Mouse (Mus musculus): ENCODE results near the gene Mbd5. TPM values are rescaled to one million over a fixed set of nuclear protein-coding genes. Genes with fewer than 3 reads are reported as not detected.

The Mbd5 gene
- total and polyA plus RNA-seq, 3 experiments, result 0.92 to 45.8 (median 15.2) TPM

GRCm38 (mm10) chr2:49119875-49120274 lies 170.6 kb downstream of the Mbd5 start:
- ATAC-seq (ENCODE audit: extremely low read depth, insufficient number of reproducible peaks, low FRiP score, poor library complexity, severe bottlenecking) (no peak), DNase-seq (ENCODE audit: low spot score) (no peak)
- no peaks in the 10 kb centered on the region for H3K9me3 ChIP-seq (replicated peaks)
- no peak overlapping the region for H3K4me3 ChIP-seq (ENCODE audit: low read depth, low read length)
- peaks cover 15% of the 10 kb centered on the region for H3K36me3 ChIP-seq (replicated peaks)
- TF ChIP-seq TAL1 (conservative IDR thresholded peaks at IDR 0.05; ENCODE audit: low read depth, low read length), result no peak
- TF ChIP-seq POLR2AphosphoS5 (IDR thresholded peaks at IDR 0.05; ENCODE audit: insufficient replicate concordance, low read depth, low read length), result no peak
- no peak for TF ChIP-seq GATA2 (IDR thresholded peaks at IDR 0.05; ENCODE audit: borderline replicate concordance, low read depth, low read length)
- no peak for TF ChIP-seq CTCF (IDR thresholded peaks at IDR 0.05; ENCODE audit: low read depth, low read length)
- TF ChIP-seq GATA1 (IDR thresholded peaks at IDR 0.05; ENCODE audit: borderline replicate concordance, low read length), result no peak
- H3K4me1 ChIP-seq (ENCODE audit: insufficient read depth, low read depth, low read length), result no peaks in the 10 kb centered on the region
- H3K27me3 ChIP-seq (ENCODE audit: insufficient read depth, low read length), result no peaks in the 10 kb centered on the region

DNA sequence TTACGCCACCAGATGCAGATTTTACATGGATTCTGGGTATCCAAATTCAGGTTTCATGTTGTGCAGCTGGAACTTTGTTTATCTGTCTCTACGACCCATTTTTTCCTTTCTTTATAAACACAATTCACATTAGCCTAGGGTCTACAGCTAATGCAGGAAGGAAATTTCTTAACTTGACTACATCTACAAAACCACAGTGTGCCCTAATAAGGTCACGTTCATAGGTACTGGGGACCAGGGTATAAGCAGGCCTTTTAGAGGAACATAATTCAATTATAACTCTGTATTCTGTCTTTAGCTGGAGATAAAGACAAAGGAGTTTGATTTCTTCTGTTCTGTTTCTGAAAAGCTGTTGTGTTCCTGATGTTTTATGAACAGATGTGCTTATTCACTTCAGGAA lies 172.3 kb downstream of the Mbd5 start:
- Histone ChIP-seq H3K27me3 (ENCODE audit: insufficient read depth, low read length) (no peaks in the 10 kb centered on the region), H3K4me3 (ENCODE audit: low read depth, low read length) (no peak overlapping the region), H3K9me3 (replicated peaks) (no peaks in the 10 kb centered on the region), H3K4me1 (ENCODE audit: insufficient read depth, low read depth, low read length) (no peaks in the 10 kb centered on the region), H3K36me3 (replicated peaks) (peaks cover 17% of the 10 kb centered on the region)
- ATAC-seq (ENCODE audit: extremely low read depth, insufficient number of reproducible peaks, low FRiP score, poor library complexity, severe bottlenecking) (no peak), DNase-seq (ENCODE audit: low spot score) (no peak)
- TF ChIP-seq TAL1 (conservative IDR thresholded peaks at IDR 0.05; ENCODE audit: low read depth, low read length) (no peak), CTCF (IDR thresholded peaks at IDR 0.05; ENCODE audit: low read depth, low read length) (no peak), GATA2 (IDR thresholded peaks at IDR 0.05; ENCODE audit: borderline replicate concordance, low read depth, low read length) (no peak), POLR2AphosphoS5 (IDR thresholded peaks at IDR 0.05; ENCODE audit: insufficient replicate concordance, low read depth, low read length) (no peak), GATA1 (IDR thresholded peaks at IDR 0.05; ENCODE audit: borderline replicate concordance, low read length) (no peak)

DNA sequence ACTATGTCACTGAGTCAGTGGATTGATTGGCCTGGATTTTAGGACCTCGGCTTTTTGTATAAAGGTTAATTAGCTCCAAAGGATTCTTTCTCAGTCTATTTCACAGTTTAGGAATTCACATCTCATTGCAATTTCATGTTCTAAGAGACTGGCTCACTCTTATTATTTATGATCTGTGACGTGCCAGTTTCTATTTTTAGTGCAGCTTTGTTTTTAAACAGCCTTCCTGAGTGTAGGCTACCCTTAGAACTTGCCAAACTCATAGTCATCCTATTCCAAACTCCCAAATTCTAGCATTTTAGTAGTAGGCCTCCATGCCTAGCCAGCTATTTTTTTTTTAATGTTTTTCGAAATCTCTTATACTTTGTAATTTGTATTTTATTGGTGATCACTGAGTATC lies 192.9 kb downstream of the Mbd5 start:
- TF ChIP-seq TAL1 (conservative IDR thresholded peaks at IDR 0.05; ENCODE audit: low read depth, low read length) (no peak), GATA2 (IDR thresholded peaks at IDR 0.05; ENCODE audit: borderline replicate concordance, low read depth, low read length) (no peak), POLR2AphosphoS5 (IDR thresholded peaks at IDR 0.05; ENCODE audit: insufficient replicate concordance, low read depth, low read length) (no peak), GATA1 (IDR thresholded peaks at IDR 0.05; ENCODE audit: borderline replicate concordance, low read length) (no peak), CTCF (IDR thresholded peaks at IDR 0.05; ENCODE audit: low read depth, low read length) (no peak)
- Histone ChIP-seq H3K36me3 (replicated peaks) (peaks cover 6% of the 10 kb centered on the region), H3K4me1 (ENCODE audit: insufficient read depth, low read depth, low read length) (no peaks in the 10 kb centered on the region), H3K27me3 (ENCODE audit: insufficient read depth, low read length) (no peaks in the 10 kb centered on the region), H3K4me3 (ENCODE audit: low read depth, low read length) (no peak overlapping the region), H3K9me3 (replicated peaks) (no peaks in the 10 kb centered on the region)
- ATAC-seq (ENCODE audit: extremely low read depth, insufficient number of reproducible peaks, low FRiP score, poor library complexity, severe bottlenecking), result no peak
- DNase-seq (ENCODE audit: low spot score), result no peak

DNA sequence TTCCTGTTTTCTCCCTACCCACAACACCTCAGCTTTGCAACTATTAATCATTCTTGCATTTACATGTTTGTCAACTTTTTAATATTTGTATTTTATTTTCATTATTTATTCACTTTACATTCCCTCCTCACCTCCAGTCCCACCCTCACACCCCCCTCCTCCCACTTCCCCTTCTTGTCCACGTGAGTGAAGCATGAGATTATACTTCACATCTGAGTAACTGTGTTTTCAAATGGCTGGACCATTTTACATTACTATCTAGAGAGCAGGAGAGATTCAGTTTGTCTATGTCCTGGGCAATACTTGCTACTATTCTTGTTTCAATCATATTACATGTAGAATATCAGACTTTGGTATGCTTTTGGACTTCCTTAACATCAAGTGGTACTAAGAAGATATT lies 204.3 kb downstream of the Mbd5 start:
- Histone ChIP-seq H3K27me3 (ENCODE audit: insufficient read depth, low read length) (no peaks in the 10 kb centered on the region), H3K4me1 (ENCODE audit: insufficient read depth, low read depth, low read length) (no peaks in the 10 kb centered on the region), H3K36me3 (replicated peaks) (peaks cover 8% of the 10 kb centered on the region), H3K9me3 (replicated peaks) (no peaks in the 10 kb centered on the region), H3K4me3 (ENCODE audit: low read depth, low read length) (no peak overlapping the region)
- ATAC-seq (ENCODE audit: extremely low read depth, insufficient number of reproducible peaks, low FRiP score, poor library complexity, severe bottlenecking), result no peak
- TF ChIP-seq GATA2 (IDR thresholded peaks at IDR 0.05; ENCODE audit: borderline replicate concordance, low read depth, low read length) (no peak), TAL1 (conservative IDR thresholded peaks at IDR 0.05; ENCODE audit: low read depth, low read length) (no peak), POLR2AphosphoS5 (IDR thresholded peaks at IDR 0.05; ENCODE audit: insufficient replicate concordance, low read depth, low read length) (no peak), CTCF (IDR thresholded peaks at IDR 0.05; ENCODE audit: low read depth, low read length) (no peak), GATA1 (IDR thresholded peaks at IDR 0.05; ENCODE audit: borderline replicate concordance, low read length) (no peak)
- no peak for DNase-seq (ENCODE audit: low spot score)

DNA sequence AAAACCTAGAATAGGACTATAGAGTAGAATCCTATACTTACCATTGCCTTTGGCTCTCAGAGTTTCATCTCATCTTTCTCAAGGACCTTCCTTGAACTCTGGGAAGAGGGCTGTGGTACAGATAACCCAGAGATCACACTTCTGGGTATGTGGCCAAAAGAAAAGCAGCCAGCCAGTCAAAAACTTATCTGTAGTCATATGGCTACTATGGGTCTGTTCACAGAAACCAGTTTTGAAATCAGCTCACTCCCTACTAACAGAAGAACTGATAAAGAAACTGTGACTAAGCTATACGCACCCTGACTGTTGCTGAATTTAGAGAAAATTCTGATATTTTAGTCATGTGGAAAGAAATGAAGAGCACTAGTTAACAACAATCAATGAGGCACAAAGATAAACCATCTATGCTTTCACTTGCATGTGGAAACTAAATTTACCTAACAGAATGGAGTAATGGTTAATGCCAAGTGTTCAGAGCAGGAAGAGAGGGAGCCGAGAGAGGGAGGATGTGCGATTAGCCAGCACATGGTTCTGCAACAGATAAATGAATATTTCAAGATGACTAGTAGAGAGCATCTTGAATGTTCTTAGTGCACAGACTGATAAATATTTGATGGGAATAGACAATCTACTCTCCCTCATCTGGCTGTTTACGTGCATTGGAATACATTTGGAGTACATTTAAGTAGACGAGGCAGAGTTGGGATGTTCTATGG lies 211.1 kb downstream of the Mbd5 start:
- no peak for TF ChIP-seq CTCF (IDR thresholded peaks at IDR 0.05; ENCODE audit: low read depth, low read length)
- TF ChIP-seq TAL1 (conservative IDR thresholded peaks at IDR 0.05; ENCODE audit: low read depth, low read length), result no peak
- TF ChIP-seq GATA2 (IDR thresholded peaks at IDR 0.05; ENCODE audit: borderline replicate concordance, low read depth, low read length), result no peak
- no peak for TF ChIP-seq GATA1 (IDR thresholded peaks at IDR 0.05; ENCODE audit: borderline replicate concordance, low read length)
- no peak for TF ChIP-seq POLR2AphosphoS5 (IDR thresholded peaks at IDR 0.05; ENCODE audit: insufficient replicate concordance, low read depth, low read length)
- no peak overlapping the region for H3K4me3 ChIP-seq (ENCODE audit: low read depth, low read length)
- no peak for DNase-seq (ENCODE audit: low spot score)
- H3K27me3 ChIP-seq (ENCODE audit: insufficient read depth, low read length), result no peaks in the 10 kb centered on the region
- H3K36me3 ChIP-seq (replicated peaks), result peaks cover 9% of the 10 kb centered on the region
- peak; percentile 45 for ATAC-seq (ENCODE audit: extremely low read depth, insufficient number of reproducible peaks, low FRiP score, poor library complexity, severe bottlenecking)
- no peaks in the 10 kb centered on the region for H3K4me1 ChIP-seq (ENCODE audit: insufficient read depth, low read depth, low read length)
- H3K9me3 ChIP-seq (replicated peaks), result no peaks in the 10 kb centered on the region

DNA sequence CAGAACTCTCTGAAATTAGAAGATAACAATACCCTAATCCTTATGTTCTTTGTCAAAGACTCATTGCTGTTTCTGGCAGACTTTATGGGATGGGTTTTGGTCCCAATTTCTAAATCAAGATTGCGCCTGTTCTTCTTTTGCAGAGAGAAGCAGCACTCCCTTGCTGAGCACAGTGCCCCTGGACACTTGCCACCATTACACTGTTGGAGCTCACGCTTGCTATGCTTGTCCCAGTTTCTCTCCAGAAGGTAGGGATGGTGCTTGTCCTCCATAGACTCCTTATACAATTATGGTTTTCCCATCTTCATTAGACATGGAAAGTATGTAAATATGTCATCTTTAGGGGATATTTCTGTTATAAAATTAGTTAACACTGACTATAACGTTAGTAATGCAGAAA lies 220.5 kb downstream of the Mbd5 start:
- Histone ChIP-seq H3K4me1 (ENCODE audit: insufficient read depth, low read depth, low read length) (no peaks in the 10 kb centered on the region), H3K9me3 (replicated peaks) (no peaks in the 10 kb centered on the region), H3K27me3 (ENCODE audit: insufficient read depth, low read length) (no peaks in the 10 kb centered on the region), H3K4me3 (ENCODE audit: low read depth, low read length) (no peak overlapping the region), H3K36me3 (replicated peaks) (peaks cover 3% of the 10 kb centered on the region)
- TF ChIP-seq POLR2AphosphoS5 (IDR thresholded peaks at IDR 0.05; ENCODE audit: insufficient replicate concordance, low read depth, low read length) (no peak), TAL1 (conservative IDR thresholded peaks at IDR 0.05; ENCODE audit: low read depth, low read length) (no peak), GATA2 (IDR thresholded peaks at IDR 0.05; ENCODE audit: borderline replicate concordance, low read depth, low read length) (no peak), GATA1 (IDR thresholded peaks at IDR 0.05; ENCODE audit: borderline replicate concordance, low read length) (no peak), CTCF (IDR thresholded peaks at IDR 0.05; ENCODE audit: low read depth, low read length) (no peak)
- ATAC-seq (ENCODE audit: extremely low read depth, insufficient number of reproducible peaks, low FRiP score, poor library complexity, severe bottlenecking) (no peak), DNase-seq (ENCODE audit: low spot score) (no peak)

Data from G1E (cell line).